Mouse (Mus musculus) granulocyte monocyte progenitor cell, adult 5-6 weeks (primary cell): ENCODE measurements at regions not wholly inside any gene's neighbourhood (a gene's known extent, or its start where the extent isn't known, plus 50 kb on each side); places are given as distances from the start of the nearest gene placed in this dataset.
A peak's percentile ranks its signal among the peaks of the same experiment; 100 is the strongest.

Source experiments
- ATAC-seq: replicated peaks from 2 replicates; pipeline ENCODE4 v1.8.0; 2016; ENCODE audit warnings: mild to moderate bottlenecking, moderate TSS enrichment, inconsistent platforms; ENCODE audit not compliant: poor library complexity, severe bottlenecking

GRCm38 (mm10) chr10:117992317-117992716 lies 146.5 kb upstream of the Rap1b start:
- no peak for ATAC-seq

- peak; percentile 94 for ATAC-seq
Observed at GRCm38 (mm10) chr10:117993809-117994208, 147.8 kb upstream of the Mdm1 start.

GRCm38 (mm10) chr10:117994768-117995167 lies 146.8 kb upstream of the Mdm1 start:
- ATAC-seq, result no peak

- no peak for ATAC-seq
Observed at GRCm38 (mm10) chr10:117997796-117998195, 143.8 kb upstream of the Mdm1 start.

GRCm38 (mm10) chr10:118000591-118000990 lies 141.0 kb upstream of the Mdm1 start:
- no peak for ATAC-seq

- peak; percentile 50; the same call in 1 of the 2 replicates for ATAC-seq
Observed at GRCm38 (mm10) chr10:118001501-118001900, 140.1 kb upstream of the Mdm1 start.

- ATAC-seq, result peak; percentile 41; the same call in 1 of the 2 replicates
Observed at GRCm38 (mm10) chr10:118001971-118002370, 139.6 kb upstream of the Mdm1 start.

GRCm38 (mm10) chr10:118002559-118002958 lies 139.1 kb upstream of the Mdm1 start:
- ATAC-seq, result no peak

- no peak for ATAC-seq
Observed at GRCm38 (mm10) chr10:118003179-118003578, 138.4 kb upstream of the Mdm1 start.

GRCm38 (mm10) chr10:118003739-118004361 lies 137.8 kb upstream of the Mdm1 start:
- ATAC-seq, result no peak

- no peak for ATAC-seq
Observed at GRCm38 (mm10) chr10:118004362-118004958, 137.2 kb upstream of the Mdm1 start.

- peak; percentile 42 for ATAC-seq
Observed at GRCm38 (mm10) chr10:118006827-118007550, 134.6 kb upstream of the Mdm1 start.

- ATAC-seq, result no peak
Observed at GRCm38 (mm10) chr10:118007846-118008245, 133.8 kb upstream of the Mdm1 start.

- peak; percentile 67 for ATAC-seq
Observed at GRCm38 (mm10) chr10:118011687-118012567, 129.7 kb upstream of the Mdm1 start.

- ATAC-seq, result no peak
Observed at GRCm38 (mm10) chr10:118028831-118029230, 112.8 kb upstream of the Mdm1 start.

- ATAC-seq, result no peak
Observed at GRCm38 (mm10) chr10:118034401-118034800, 107.2 kb upstream of the Mdm1 start.

GRCm38 (mm10) chr10:118035035-118035434 lies 106.6 kb upstream of the Mdm1 start:
- no peak for ATAC-seq

- no peak for ATAC-seq
Observed at GRCm38 (mm10) chr10:118038465-118038864, 103.1 kb upstream of the Mdm1 start.

- no peak for ATAC-seq
Observed at GRCm38 (mm10) chr10:118039056-118039455, 102.6 kb upstream of the Mdm1 start.

GRCm38 (mm10) chr10:118041068-118041467 lies 100.5 kb upstream of the Mdm1 start:
- no peak for ATAC-seq

- no peak for ATAC-seq
Observed at GRCm38 (mm10) chr10:118043761-118044160, 97.8 kb upstream of the Mdm1 start.
